8 mouse cellular contexts compared by ENCODE assay signal in genomic region chr6:143099681-143100382, GRCm38 (mm10). TPM values are rescaled to one million over a fixed set of nuclear protein-coding genes. Genes with fewer than 3 reads are reported as not detected.
DNase-seq lines count a peak whose midpoint lies in the region; ATAC-seq lines count a peak whose summit lies in the region.

TSS of gene C2cd5 (minus strand) at chr6:143100141.

- H3K27ac ChIP-seq in hindbrain, embryonic 10.5 days: peak within 1 kb of the TSS; percentile 96

- peaks cover 25% of the 10 kb centered on the region for H3K36me3 ChIP-seq in hindbrain, embryonic 10.5 days

- DNase-seq in MN1 (ENCODE audit: low spot score): peak; percentile 97
- DNase-seq in cerebellum, adult 9-10 months: peak; percentile 98
- DNase-seq in hindbrain, embryonic 10.5 days (ENCODE audit: low spot score): peak; percentile 98
- peak; percentile 98 to 99 for DNase-seq in layer of hippocampus, postnatal 10 days (ENCODE audit: low spot score in 2 of 2)
- peak; percentile 99 for DNase-seq in lung, postnatal 10 days
- DNase-seq in ovary, postnatal 36 days (ENCODE audit: low spot score): peak; percentile 97
- peak; percentile 98 for DNase-seq in thymus, postnatal 25 days

- WGBS in hindbrain, embryonic 10.5 days: under 1% methylated on average over 73 of the region's 75 CpGs

- peak; percentile 90 for ATAC-seq in frontal cortex, adult (ENCODE audit: low TSS enrichment)

- H3K9me3 ChIP-seq in hindbrain, embryonic 10.5 days: no peaks in the 10 kb centered on the region

- peak within 1 kb of the TSS; percentile 97 for H3K4me3 ChIP-seq in hindbrain, embryonic 10.5 days

- peaks cover 16% of the 10 kb centered on the region for H3K4me1 ChIP-seq in hindbrain, embryonic 10.5 days (replicated peaks)

- no peaks in the 10 kb centered on the region for H3K27me3 ChIP-seq in hindbrain, embryonic 10.5 days (ENCODE audit: insufficient read depth, poor library complexity, severe bottlenecking)

RNA-seq across cellular contexts. Expression of gene C2cd5, which starts in this region (rescaled TPM):
- 35.3 and 37.4 TPM in 2 replicates for polyA plus RNA-seq in hindbrain, embryonic 10.5 days (2016; fragmentation: Nextera tagmentation; extraction: Ambion mirVana)
- 10 to 100 TPM; 66.6 to 77.6 TPM for total RNA-seq in layer of hippocampus, postnatal 10 days (2021)

Comparison
In these comparisons a context has a peak if more than half of its experiments do, and no peak if none do; other contexts are left out.
1. Peak in every context shown above with its lines: DNase-seq, ATAC-seq, H3K4me3 ChIP-seq and H3K27ac ChIP-seq.